Mouse (Mus musculus): Measurements from ENCODE around the gene Atp2a1.

DNA sequence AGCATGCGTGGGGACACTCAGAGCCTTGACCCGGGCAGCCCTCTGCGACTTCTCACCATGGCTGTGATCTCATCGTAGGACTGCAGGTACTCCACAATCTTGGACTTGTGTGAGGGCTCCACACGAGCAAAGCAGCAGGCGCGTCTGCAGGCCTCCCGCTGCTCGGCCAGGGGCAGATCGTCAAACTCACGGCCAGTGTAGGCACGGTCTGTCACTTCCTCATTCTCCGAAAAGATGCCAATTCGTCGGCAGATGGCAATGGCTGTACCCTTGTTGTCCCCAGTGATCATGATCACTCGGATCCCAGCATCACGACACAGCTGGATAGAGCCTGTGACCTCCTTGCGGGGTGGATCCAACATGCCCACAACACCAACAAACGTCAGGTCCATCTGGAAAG lies 14.4 kb downstream of the Atp2a1 start:
- TF ChIP-seq CTCF (IDR thresholded peaks at IDR 0.05; ENCODE audit: control insufficient read depth, insufficient read depth, insufficient read length) (no peak), MYOD1 (IDR thresholded peaks at IDR 0.05; ENCODE audit: control insufficient read depth, insufficient read length, low read depth) (no peak), MAX (IDR thresholded peaks at IDR 0.05) (no peak), CEBPB (IDR thresholded peaks at IDR 0.05; ENCODE audit: low read depth) (no peak)
